ENCODE assay signal across 17 mouse cellular contexts in the genomic region with DNA sequence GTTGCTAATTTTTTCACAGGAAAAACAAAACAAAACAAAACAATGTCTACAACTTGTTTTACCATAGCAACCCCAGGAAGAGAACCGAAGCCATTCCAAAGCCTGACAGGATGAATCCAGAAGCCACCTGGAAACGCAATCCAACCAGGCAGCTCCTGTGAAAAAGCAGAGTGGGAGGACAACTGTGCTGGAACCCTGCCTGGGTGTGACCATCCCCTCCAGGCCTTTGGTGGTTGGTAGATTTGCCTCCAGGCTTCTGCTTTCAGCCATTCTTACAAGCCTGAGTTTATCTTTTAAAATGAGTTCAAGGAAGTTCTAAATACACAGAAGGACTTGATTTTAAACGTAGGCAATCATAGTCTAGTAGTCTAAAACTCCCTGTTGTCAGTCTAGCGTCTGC. TPM values are rescaled to one million over a fixed set of nuclear protein-coding genes. Genes with fewer than 3 reads are reported as not detected.
A peak's percentile ranks its signal among the peaks of the same experiment; 100 is the strongest.
DNase-seq lines count a peak whose midpoint lies in the region; ATAC-seq lines count a peak whose summit lies in the region.
"Had no signal": no experiment of that assay in that cellular context is flagged by ENCODE, and none has a peak within 500 bp of the region (broad histone marks: within the 10 kb centered on the region; RNA-seq: fewer than 3 reads in every experiment).

No protein-coding gene starts in this region.

- H3K9ac ChIP-seq in midbrain, embryonic 14.5 days (replicated peaks; ENCODE audit: low read length), result no peak overlapping the region
- H3K9ac ChIP-seq: limb, embryonic 15.5 days; midbrain, embryonic 12.5 days; neural tube, embryonic 15.5 days had no signal

- peak overlapping the region; percentile 93 for H3K27ac ChIP-seq in heart, embryonic 10.5 days
- 0 out of 2 replicates have a peak overlapping the region, but pooled peaks have one; percentile 6 for H3K27ac ChIP-seq in midbrain, embryonic 10.5 days (replicated peaks)
- H3K27ac ChIP-seq in midbrain, embryonic 14.5 days (replicated peaks; ENCODE audit: low read depth, low read length), result no peak overlapping the region
- H3K27ac ChIP-seq: kidney, postnatal 0 days; limb, embryonic 15.5 days; midbrain, embryonic 12.5 days; neural tube, embryonic 15.5 days had no signal

- H3K4me3 ChIP-seq in heart, embryonic 10.5 days, result peak overlapping the region; percentile 52
- no peak overlapping the region for H3K4me3 ChIP-seq in midbrain, embryonic 10.5 days
- H3K4me3 ChIP-seq in midbrain, embryonic 14.5 days (replicated peaks; ENCODE audit: low read depth, low read length), result no peak overlapping the region
- H3K4me3 ChIP-seq: limb, embryonic 15.5 days; midbrain, embryonic 12.5 days; neural tube, embryonic 15.5 days had no signal

- H3K36me3 ChIP-seq in heart, embryonic 10.5 days, result no peaks in the 10 kb centered on the region
- no peaks in the 10 kb centered on the region for H3K36me3 ChIP-seq in midbrain, embryonic 10.5 days
- no peaks in the 10 kb centered on the region for H3K36me3 ChIP-seq in midbrain, embryonic 14.5 days (ENCODE audit: control insufficient read depth, insufficient read depth, low read length)
- H3K36me3 ChIP-seq: limb, embryonic 15.5 days; midbrain, embryonic 12.5 days; neural tube, embryonic 15.5 days had no signal

- no peaks in the 10 kb centered on the region for H3K27me3 ChIP-seq in heart, embryonic 10.5 days (ENCODE audit: insufficient read depth, poor library complexity, severe bottlenecking)
- no peaks in the 10 kb centered on the region for H3K27me3 ChIP-seq in midbrain, embryonic 10.5 days (ENCODE audit: low read depth, poor library complexity, severe bottlenecking)
- no peaks in the 10 kb centered on the region for H3K27me3 ChIP-seq in midbrain, embryonic 14.5 days (ENCODE audit: control insufficient read depth, insufficient read depth, low read length)
- H3K27me3 ChIP-seq: limb, embryonic 15.5 days; midbrain, embryonic 12.5 days; neural tube, embryonic 15.5 days had no signal

- no peak for ATAC-seq in midbrain, embryonic 14.5 days (ENCODE audit: low FRiP score, low TSS enrichment)
- no peak for ATAC-seq in granulocyte monocyte progenitor cell, adult 5-6 weeks (replicated peaks; ENCODE audit: poor library complexity, severe bottlenecking)

- WGBS in heart, embryonic 10.5 days, result 50% methylated on average over 4 of the region's 4 CpGs
- 85% methylated on average over 4 of the region's 4 CpGs for WGBS in midbrain, embryonic 10.5 days
- 79% methylated on average over 4 of the region's 4 CpGs for WGBS in midbrain, embryonic 14.5 days

- peaks cover 70% of the 10 kb centered on the region for H3K4me1 ChIP-seq in heart, embryonic 10.5 days
- H3K4me1 ChIP-seq in midbrain, embryonic 10.5 days, result peaks cover 6% of the 10 kb centered on the region
- H3K4me1 ChIP-seq in midbrain, embryonic 14.5 days (ENCODE audit: control insufficient read depth, insufficient read depth, low read length), result no peaks in the 10 kb centered on the region
- H3K4me1 ChIP-seq: midbrain, embryonic 12.5 days; neural tube, embryonic 15.5 days had no signal

- DNase-seq in heart, embryonic 10.5 days (ENCODE audit: low spot score), result peak; percentile 76
- no peak for DNase-seq in heart, adult 8-10 months (ENCODE audit: low spot score)
- no peak for DNase-seq in midbrain, embryonic 10.5 days (ENCODE audit: low spot score)
- DNase-seq in midbrain, embryonic 14.5 days, result no peak
- peak; percentile 22 to 36 for DNase-seq in layer of hippocampus, postnatal 10 days (ENCODE audit: low spot score in 2 of 2)
- DNase-seq in right cerebral cortex, postnatal 10 days (ENCODE audit: low spot score in 2 of 2), result peak; percentile 46 to 56
- DNase-seq in natural killer cell, adult 2 months (ENCODE audit: low spot score in 2 of 2), result no peak
- DNase-seq: adrenal gland, postnatal 10 days; cerebellum, adult 11 months; gastrocnemius, postnatal 25 days; thymus, postnatal 14 days had no signal

- no peak overlapping the region for H3K4me2 ChIP-seq in midbrain, embryonic 14.5 days (ENCODE audit: low read length)
- H3K4me2 ChIP-seq: limb, embryonic 15.5 days; midbrain, embryonic 12.5 days; neural tube, embryonic 15.5 days had no signal

- H3K9me3 ChIP-seq in heart, embryonic 10.5 days, result no peaks in the 10 kb centered on the region
- no peaks in the 10 kb centered on the region for H3K9me3 ChIP-seq in midbrain, embryonic 10.5 days (replicated peaks)
- no peaks in the 10 kb centered on the region for H3K9me3 ChIP-seq in midbrain, embryonic 14.5 days (ENCODE audit: control insufficient read depth, low read length)
- H3K9me3 ChIP-seq: limb, embryonic 15.5 days; midbrain, embryonic 12.5 days; neural tube, embryonic 15.5 days had no signal

RNA-seq across cellular contexts. Expression of gene Mylk3, which starts 4.2 kb away (rescaled TPM):
- polyA plus RNA-seq in heart, embryonic 10.5 days (2016; fragmentation: Nextera tagmentation; extraction: Ambion mirVana), result 131 and 248 TPM in 2 replicates
- total RNA-seq in heart, adult 8-10 months (2022), result 100 to 1,000 TPM; 470 to 539 (median 495) TPM
- 0.37 and 0.87 TPM in 2 replicates for polyA plus RNA-seq in midbrain, embryonic 10.5 days (2016; fragmentation: Nextera tagmentation; extraction: Ambion mirVana)
- 0.15 and 0.36 TPM in 2 replicates for polyA plus RNA-seq in midbrain, embryonic 14.5 days (2014; fragmentation: Nextera tagmentation; extraction: Ambion mirVana)
- total RNA-seq in layer of hippocampus, postnatal 10 days (2021), result under 1 TPM; 0.36 to 0.39 TPM
- 0.60 and 1.4 TPM in 2 replicates for total RNA-seq in granulocyte monocyte progenitor cell, adult 5-6 weeks (2014; fragmentation: Nextera tagmentation)
- 1.6 and 1.9 TPM in 2 replicates for total RNA-seq in granulocyte monocyte progenitor cell, adult 5-6 weeks (2017)
- polyA plus RNA-seq: small intestine, adult 2 months had no signal

RNA-seq across cellular contexts. Expression of gene 4921524J17Rik, which starts 50.7 kb away (rescaled TPM):
- polyA plus RNA-seq in heart, embryonic 10.5 days (2016; fragmentation: Nextera tagmentation; extraction: Ambion mirVana), result 61.0 and 64.9 TPM in 2 replicates
- total RNA-seq in heart, adult 8-10 months (2022), result 10 to 100 TPM; 13.9 to 17.5 (median 16.3) TPM
- 37.8 and 37.9 TPM in 2 replicates for polyA plus RNA-seq in midbrain, embryonic 10.5 days (2016; fragmentation: Nextera tagmentation; extraction: Ambion mirVana)
- polyA plus RNA-seq in midbrain, embryonic 14.5 days (2014; fragmentation: Nextera tagmentation; extraction: Ambion mirVana), result 40.9 and 41.1 TPM in 2 replicates
- total RNA-seq in layer of hippocampus, postnatal 10 days (2021), result 10 to 100 TPM; 26.2 to 29.3 TPM
- 11.2 and 25.9 TPM in 2 replicates for total RNA-seq in granulocyte monocyte progenitor cell, adult 5-6 weeks (2014; fragmentation: Nextera tagmentation)
- 38.7 and 52.3 TPM in 2 replicates for total RNA-seq in granulocyte monocyte progenitor cell, adult 5-6 weeks (2017)

Comparison
In these comparisons a context has a peak if more than half of its experiments do, and no peak if none do; other contexts are left out.
1. DNase-seq: peak in heart, embryonic 10.5 days (single experiment), layer of hippocampus, postnatal 10 days (2 of 2) and right cerebral cortex, postnatal 10 days (2 of 2); none in heart, adult 8-10 months (single experiment), midbrain, embryonic 10.5 days (single experiment), midbrain, embryonic 14.5 days (single experiment) and natural killer cell, adult 2 months (0 of 2).
2. RNA of gene Mylk3, which starts 4.2 kb away (total RNA-seq): 470 to 539 TPM in heart, adult 8-10 months; 0.60 to 1.9 TPM in granulocyte monocyte progenitor cell, adult 5-6 weeks and 0.36 to 0.39 TPM in layer of hippocampus, postnatal 10 days; every median in the first group is over 100 times any median in the second.